Mouse (Mus musculus) skeletal muscle tissue, adult 2 months (tissue): ENCODE measurements around the gene Fpgs.

ENCODE experiments used
- DNase-seq: peaks from one replicate; pipeline ENCODE4 v3.0.0-alpha.2; 2012; ENCODE audit warnings: low read depth, low spot score

The Fpgs gene

GRCm38 (mm10) chr2:32724832-32725790, 21.2 kb upstream of the Fpgs start:
- no peak for DNase-seq

GRCm38 (mm10) chr2:32724149-32724548, 20.2 kb upstream of the Fpgs start:
- no peak for DNase-seq

- DNase-seq: no peak
Observed at GRCm38 (mm10) chr2:32722581-32722980, 18.6 kb upstream of the Fpgs start.

- DNase-seq: no peak
Observed at GRCm38 (mm10) chr2:32722046-32722445, 18.1 kb upstream of the Fpgs start.

GRCm38 (mm10) chr2:32720681-32721229, 16.8 kb upstream of the Fpgs start, which contains the start of gene Sh2d3c:
Gene Sh2d3c (plus strand): TSS chr2:32721055.
- DNase-seq: no peak

GRCm38 (mm10) chr2:32720053-32720452, 16.1 kb upstream of the Fpgs start:
- no peak for DNase-seq

GRCm38 (mm10) chr2:32718761-32719160, 14.8 kb upstream of the Fpgs start:
- DNase-seq: no peak

- peak; percentile 51 for DNase-seq
Observed at GRCm38 (mm10) chr2:32714987-32715425, 11.1 kb upstream of the Fpgs start.

GRCm38 (mm10) chr2:32714117-32714986, 10.4 kb upstream of the Fpgs start:
- DNase-seq: no peak

- DNase-seq: peak; percentile 91
Observed at GRCm38 (mm10) chr2:32712934-32713817, 9.2 kb upstream of the Fpgs start, which contains the start of gene Cdk9. Gene Cdk9 (minus strand): TSS chr2:32713076.

GRCm38 (mm10) chr2:32712586-32712933, 8.6 kb upstream of the Fpgs start:
- DNase-seq: peak; percentile 85

- DNase-seq: peak; percentile 42
Observed at GRCm38 (mm10) chr2:32712108-32712551, 8.2 kb upstream of the Fpgs start.

- no peak for DNase-seq
Observed at GRCm38 (mm10) chr2:32711301-32712056, 7.5 kb upstream of the Fpgs start.

GRCm38 (mm10) chr2:32710425-32710824, 6.5 kb upstream of the Fpgs start:
- no peak for DNase-seq

- DNase-seq: no peak
Observed at GRCm38 (mm10) chr2:32709521-32710137, 5.7 kb upstream of the Fpgs start.

- no peak for DNase-seq
Observed at GRCm38 (mm10) chr2:32708643-32709042, 4.7 kb upstream of the Fpgs start.

GRCm38 (mm10) chr2:32706971-32707370, 3.0 kb upstream of the Fpgs start:
- peak; percentile 54 for DNase-seq

- no peak for DNase-seq
Observed at GRCm38 (mm10) chr2:32705018-32705417, 1.1 kb upstream of the Fpgs start.

- DNase-seq: no peak
Observed at GRCm38 (mm10) chr2:32703046-32703445, 899 bp downstream of the Fpgs start.
